9 mouse cellular contexts compared by ENCODE assay signal in genomic region chr2:93353725-93354124, GRCm38 (mm10). TPM values are rescaled to one million over a fixed set of nuclear protein-coding genes. Genes with fewer than 3 reads are reported as not detected.
DNase-seq lines count a peak whose midpoint lies in the region; ATAC-seq and TF ChIP-seq lines count a peak whose summit lies in the region.
"Had no signal": no experiment of that assay in that cellular context is flagged by ENCODE, and none has a peak within 500 bp of the region (broad histone marks: within the 10 kb centered on the region; RNA-seq: fewer than 3 reads in every experiment).

No protein-coding gene starts in this region.

- peak; percentile 41 to 67 for DNase-seq in lung, adult 18-20 months
- no peak for DNase-seq in lung, adult 2 months
- peak; percentile 91 for DNase-seq in liver
- DNase-seq in spleen, postnatal 14 days (ENCODE audit: low spot score in 2 of 2), result peak; percentile 31 to 36
- no peak for DNase-seq in cerebellum, adult 9-10 months
- no peak for DNase-seq in cerebellum, adult 11 months
- DNase-seq: thymus, adult 2 months had no signal

- no peak for TF ChIP-seq POLR2A in lung, adult 2 months (IDR thresholded peaks at IDR 0.05; ENCODE audit: borderline replicate concordance, extremely low read depth, low read depth, low read length)

- peaks cover 20% of the 10 kb centered on the region for H3K4me1 ChIP-seq in lung, adult 2 months (ENCODE audit: control insufficient read depth, insufficient read depth, low read length)
- H3K4me1 ChIP-seq: limb, embryonic 15.5 days had no signal

- H3K4me3 ChIP-seq in lung, adult 2 months (replicated peaks; ENCODE audit: extremely low read depth, low read depth, low read length), result no peak overlapping the region
- H3K4me3 ChIP-seq: limb, embryonic 15.5 days had no signal

- peak; percentile 86 for ATAC-seq in erythroblast, adult 5-6 weeks (replicated peaks; ENCODE audit: low FRiP score, poor library complexity, severe bottlenecking)

- no peak for TF ChIP-seq CTCF in lung, adult 2 months (IDR thresholded peaks at IDR 0.05; ENCODE audit: insufficient read depth, low read length)

- WGBS in lung, adult 2 months, result 46% methylated on average over 4 of the region's 4 CpGs

RNA-seq across cellular contexts. Expression of gene Tspan18, which starts 19.4 kb away (rescaled TPM):
- polyA plus RNA-seq in lung, adult 2 months (2012; rRNA removed), result 158 and 172 TPM in 2 replicates
- not detected in 2 replicates for total RNA-seq in erythroblast, adult 5-6 weeks (2015; ENCODE audit: low replicate concordance)
- total RNA-seq in erythroblast, adult 5-6 weeks (2017; ENCODE audit: low replicate concordance), result not detected in 2 replicates

Comparison
In these comparisons a context has a peak if more than half of its experiments do, and no peak if none do; other contexts are left out.
1. DNase-seq: peak in lung, adult 18-20 months (2 of 2), liver (single experiment) and spleen, postnatal 14 days (2 of 2); none in lung, adult 2 months (single experiment), cerebellum, adult 9-10 months (single experiment) and cerebellum, adult 11 months (single experiment).